Mouse (Mus musculus) c-Kit-positive CD71-negative TER-119-negative erythroid progenitor cells, embryonic 14.5 days (primary cell): ENCODE data around the gene Ankrd34b.
A peak's percentile ranks its signal among the peaks of the same experiment; 100 is the strongest.

Experiments
- DNase-seq: peaks from one replicate; pipeline ENCODE4 v3.0.0-alpha.2; 2013; ENCODE audit warnings: low read depth

Gene Ankrd34b

DNA sequence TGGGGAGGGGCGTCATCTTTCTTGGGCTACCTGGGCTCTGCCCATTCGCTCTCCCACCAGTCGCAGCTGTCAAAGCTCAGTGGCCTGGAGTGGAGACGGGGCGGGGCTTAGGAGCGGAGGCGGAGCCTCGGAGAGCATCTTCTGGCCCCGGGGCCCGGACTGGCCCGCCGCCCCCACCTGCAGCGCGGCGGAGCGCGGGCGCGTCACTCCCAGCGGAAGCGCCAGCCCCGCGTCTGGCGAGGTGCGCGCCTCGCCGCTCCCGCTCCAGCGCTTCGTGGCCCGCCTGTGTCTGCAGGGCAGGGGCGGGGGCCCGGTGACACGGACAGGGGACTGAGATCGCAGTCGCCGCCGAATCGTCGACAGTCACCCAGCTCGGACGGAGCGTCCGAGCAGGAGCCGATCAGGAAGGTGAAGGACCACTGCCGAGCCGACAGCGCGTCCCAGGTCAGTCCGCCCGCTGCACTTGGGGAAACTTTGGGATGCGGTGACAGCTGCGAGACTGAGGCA, at the start of gene Ankrd34b:
Gene Ankrd34b (plus strand): TSS at position 139 of the 507 bp plus-strand sequence.
- peak; percentile 12 for DNase-seq

DNA sequence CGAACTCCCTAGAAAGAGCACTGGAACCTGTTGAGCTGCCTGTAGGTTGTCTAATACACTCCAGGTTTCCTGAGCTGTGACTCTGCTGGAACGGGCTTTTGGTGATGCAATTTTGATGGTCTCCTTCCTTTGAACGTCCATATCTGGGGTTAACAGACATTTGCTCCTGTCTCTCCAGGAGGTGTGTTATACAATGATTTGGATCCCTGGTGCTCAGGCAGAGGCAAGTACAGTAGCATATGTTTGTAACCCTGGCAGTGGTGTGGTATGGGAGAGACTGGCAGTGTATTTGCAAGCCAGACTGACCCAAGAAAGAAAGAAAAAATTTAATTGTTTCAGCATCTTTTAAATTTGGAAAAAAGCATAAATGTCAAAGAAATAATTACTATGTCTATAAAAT, 38.3 kb upstream of the Ankrd34b start:
- DNase-seq = no peak

DNA sequence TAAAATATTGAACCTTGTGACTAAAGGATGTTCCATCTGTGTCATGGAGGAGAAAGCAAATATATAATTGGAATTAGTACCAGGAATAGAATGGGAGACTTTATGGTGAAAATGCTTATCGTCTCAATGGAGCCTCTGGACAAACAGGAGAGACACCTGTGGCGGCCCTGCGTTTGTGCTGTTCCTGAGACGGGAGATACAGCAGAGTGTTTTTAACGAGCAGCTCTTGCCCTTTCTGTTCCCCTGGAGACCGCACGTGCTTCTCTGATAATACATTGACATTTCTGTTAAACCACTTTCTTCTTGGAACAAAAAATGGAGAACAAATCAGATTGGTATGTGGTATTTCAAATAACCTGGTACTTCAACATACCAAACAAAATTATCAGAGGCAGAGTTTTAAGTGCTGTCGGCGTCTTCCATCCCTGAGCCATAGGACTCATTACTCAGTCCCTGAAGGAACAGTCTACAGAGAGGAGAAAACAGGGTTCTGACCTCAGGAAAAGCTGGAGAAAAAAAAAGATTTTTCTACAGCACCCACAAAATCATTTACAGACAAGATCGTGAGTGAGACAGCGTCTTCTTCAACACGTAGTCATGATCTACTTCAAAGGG, 32.5 kb upstream of the Ankrd34b start:
- DNase-seq = no peak

DNA sequence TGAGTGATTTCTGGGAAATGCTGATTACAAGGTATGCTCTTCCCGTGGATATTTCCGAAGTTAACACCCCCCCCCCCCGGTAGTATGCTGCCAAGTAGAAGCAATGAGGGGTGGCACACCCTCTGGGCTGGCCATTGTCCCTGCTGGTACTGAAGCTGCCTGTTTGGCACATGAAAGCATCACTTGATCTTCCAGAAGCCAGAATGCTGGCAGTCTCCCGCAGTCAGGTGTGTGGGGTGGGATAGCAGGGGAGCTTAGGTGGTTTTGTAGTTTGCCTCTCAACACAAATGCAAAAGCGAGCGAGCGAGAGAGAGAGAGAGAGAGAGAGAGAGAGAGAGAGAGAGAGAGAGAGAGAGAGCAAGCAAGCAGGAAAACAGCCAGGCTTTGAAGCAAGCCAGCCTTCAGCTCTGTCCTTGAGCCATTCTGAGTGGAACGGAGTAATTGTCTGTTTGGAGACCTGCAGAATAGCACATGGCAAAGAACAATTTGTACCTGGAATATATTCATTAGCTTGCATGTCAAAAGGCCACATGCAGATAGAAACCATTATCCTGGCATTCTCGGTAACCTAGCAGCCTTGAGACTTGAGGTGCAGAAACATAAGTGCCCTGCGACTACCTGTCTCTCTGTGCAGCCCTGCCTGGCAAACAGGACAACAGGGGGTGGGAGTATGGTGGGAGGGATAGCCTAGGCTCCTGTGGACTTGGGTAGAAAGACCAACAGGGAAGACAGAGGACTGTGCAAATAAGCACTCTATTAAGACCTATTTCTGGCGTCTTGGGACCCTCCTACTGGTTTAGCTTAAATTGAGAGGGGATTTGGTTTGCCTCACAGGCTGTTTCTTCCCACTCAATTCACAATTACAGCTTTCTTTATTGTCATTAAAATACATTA, 27.0 kb upstream of the Ankrd34b start:
- DNase-seq = no peak

DNA sequence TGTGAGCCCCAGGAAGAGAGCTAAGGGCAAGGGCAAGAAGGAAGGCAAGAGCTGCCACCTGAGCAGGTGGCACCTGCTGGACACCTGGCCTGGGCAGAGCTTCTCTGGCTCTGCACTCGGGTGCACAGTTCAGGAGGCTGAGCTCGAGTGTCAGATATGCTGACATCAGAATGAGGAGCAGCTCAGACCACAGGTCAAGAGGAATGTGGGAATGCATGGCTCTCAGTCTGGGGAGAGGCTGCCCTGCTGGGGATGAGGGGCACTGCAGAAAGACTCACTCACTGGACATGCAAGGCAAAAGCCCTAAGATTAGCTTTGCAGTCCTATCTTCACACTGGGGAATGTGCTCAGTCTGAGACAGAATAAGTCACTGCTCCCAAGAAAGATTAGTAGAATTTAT, 23.6 kb upstream of the Ankrd34b start:
- DNase-seq = no peak

DNA sequence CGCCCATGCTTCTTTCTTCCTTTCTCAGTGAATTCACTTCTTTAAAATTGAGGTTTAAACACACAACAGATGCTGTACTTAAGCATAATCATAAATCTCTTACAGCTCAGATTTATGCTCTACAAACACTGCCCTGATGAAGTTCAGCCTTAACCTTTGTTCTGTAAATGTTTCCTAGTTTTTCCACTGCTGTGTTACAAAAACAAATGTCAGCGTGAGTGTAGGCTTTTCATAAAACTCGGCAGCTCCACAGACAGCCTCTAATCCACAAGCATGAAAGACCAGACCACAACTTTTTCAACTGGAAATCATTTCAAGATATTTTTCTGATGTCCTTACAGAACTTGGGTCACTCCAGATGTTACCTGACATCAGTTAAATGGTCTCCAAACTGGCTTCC, 22.2 kb upstream of the Ankrd34b start:
- DNase-seq = no peak

DNA sequence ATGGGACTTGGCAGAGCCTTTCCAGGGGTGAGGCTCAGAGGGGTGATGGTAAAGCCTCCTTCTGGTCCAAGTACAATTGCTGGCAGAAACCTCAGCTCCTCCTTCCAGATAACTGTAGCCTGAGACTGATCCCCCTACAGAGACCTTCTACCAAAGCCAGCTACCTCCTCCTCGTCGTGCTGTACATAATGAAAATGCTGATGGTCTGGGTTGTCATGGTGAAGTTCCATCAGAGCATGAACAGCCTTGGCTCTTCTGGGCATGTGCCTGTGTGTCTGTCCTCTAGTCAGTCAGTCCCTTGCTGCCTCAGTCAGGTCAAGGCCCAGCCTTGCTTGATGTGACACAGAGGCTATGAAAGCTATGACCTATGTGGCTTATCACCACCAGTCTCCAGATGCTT, 15.2 kb upstream of the Ankrd34b start:
- DNase-seq = no peak

DNA sequence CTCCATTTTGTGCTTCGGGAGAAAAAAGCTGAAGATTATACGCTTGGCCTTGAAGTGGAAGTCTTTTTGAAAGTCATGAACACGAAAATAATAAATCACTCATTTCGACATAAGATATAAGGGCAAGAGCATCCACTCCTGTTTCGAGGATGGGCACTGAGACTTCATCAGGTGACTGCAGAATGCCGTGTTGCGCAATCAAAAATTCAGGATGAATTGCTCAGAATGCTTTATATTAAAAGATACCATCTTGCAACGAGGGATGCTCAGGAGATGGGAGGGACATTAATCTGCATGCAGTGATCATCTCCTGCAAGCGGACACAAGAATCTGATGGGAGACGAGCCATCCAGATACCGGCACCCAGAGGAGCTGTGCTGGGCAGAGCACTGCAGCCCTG, 6.1 kb upstream of the Ankrd34b start:
- no peak for DNase-seq

DNA sequence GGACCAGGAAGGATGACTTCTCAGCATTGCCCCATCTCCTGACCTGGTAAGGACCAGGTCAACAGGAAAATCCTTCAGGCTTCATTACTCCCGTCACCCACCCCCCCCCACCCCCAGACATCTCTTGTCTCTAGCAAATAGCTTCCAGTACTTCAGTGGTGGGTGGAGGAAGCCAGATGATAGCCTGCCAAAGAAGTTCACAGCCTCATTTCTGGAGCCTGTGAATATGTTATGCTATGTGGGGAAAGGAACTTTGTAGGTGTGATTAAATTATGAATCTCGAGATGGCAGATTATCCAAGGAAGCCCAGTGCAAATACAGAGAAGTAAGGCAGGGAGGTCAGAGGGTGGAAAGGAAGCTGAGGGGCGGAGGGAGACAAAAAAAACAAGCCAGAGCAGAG, 2.0 kb upstream of the Ankrd34b start:
- DNase-seq = no peak

DNA sequence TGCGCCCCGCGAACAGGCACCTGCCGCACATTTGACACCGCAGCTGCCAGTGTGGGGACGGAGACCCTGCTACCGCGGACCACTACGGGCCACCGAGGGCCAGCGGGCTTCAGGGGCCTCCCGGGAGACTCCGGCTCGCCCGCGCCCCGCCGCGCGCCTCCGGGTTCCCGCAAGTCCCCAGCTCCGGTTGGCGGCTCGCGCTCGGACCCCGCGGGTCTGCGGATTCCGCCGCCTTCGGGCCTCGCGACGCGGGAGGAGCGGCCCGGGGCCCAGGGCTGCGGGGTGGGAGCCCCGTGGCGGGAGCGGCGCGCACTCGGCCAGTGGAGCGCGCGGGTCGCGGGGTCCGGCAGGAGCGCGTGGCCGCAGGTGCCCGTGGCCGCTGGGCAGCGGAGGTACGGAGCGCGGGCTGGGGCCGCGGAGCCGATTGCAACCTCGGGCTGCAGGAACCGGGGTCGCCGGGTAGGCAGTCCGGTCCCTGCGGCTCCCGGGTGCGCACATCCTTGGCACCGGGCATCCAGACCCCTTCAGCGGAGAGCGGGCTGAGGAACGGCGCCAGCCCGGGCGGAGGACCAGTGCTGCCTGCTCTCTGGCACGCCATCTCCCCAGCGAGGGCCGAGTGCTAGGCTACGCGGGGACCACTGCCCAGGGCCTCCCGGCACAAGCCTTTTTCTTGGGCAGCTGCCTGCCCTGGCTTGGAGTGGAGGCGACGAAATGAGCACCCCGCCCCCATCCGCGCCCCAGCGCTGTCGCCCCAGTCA, 777 bp downstream of the Ankrd34b start:
- no peak for DNase-seq

DNA sequence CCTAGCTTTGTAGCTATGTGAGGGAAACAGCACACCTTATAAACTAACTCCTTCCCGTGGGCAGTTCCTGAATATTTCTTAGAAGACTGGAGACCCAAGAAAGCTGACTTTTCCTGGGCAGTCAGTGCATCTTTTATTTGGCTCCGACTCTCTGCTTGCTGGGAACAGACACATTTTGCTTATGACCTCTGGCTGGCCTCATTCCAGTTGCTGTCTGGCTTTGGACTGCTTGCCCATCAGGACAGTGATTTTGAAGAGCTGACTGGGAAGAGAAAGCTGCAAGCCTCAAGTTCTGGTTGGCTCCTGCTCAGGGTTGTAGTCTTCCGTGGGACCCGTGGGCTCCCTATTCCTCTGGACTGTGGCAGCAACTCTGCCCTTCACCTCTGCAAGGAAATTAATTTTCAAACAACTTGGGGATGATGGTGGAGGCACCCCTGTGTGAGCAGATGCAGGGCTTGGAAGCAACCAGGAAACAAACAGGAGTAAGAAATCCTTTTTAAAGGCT, 1.7 kb downstream of the Ankrd34b start:
- no peak for DNase-seq

DNA sequence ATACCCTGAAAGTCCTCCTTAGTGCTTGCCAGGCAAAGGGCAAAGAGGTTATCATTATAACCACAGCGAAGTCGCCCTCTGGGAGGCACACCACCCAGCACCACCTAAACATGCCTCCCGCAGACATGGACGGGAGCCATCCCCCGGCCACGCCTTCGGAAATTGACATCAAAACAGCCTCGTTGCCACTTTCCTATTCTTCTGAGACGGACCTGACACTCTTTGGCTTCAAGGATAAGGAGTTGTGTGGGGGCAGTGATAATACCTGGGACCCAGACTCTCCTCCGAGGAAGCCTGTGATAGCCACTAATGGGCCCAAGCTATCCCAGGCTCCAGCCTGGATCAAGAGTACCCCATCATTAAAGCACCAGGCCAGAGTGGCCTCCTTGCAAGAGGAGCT, 13.0 kb downstream of the Ankrd34b start:
- DNase-seq = no peak

DNA sequence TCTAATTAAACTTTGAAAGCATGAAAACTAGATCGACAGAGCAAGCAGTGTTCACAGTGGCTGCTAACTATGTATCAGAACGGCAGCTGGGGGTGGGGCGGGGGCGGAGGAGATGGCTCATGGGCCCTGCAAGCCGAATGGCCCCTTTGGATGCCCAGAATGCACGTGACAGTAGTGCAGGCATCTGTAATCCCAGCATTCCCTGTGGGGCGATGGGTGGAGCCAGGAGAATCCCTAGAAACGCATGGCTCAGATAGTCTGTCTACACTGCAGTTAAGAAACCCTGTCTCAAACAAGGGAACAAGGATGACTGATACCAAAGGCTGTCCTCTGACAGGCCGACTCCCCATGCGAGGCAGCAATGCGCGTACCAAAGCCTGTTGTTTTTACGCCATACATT, 14.6 kb downstream of the Ankrd34b start:
- DNase-seq = no peak

DNA sequence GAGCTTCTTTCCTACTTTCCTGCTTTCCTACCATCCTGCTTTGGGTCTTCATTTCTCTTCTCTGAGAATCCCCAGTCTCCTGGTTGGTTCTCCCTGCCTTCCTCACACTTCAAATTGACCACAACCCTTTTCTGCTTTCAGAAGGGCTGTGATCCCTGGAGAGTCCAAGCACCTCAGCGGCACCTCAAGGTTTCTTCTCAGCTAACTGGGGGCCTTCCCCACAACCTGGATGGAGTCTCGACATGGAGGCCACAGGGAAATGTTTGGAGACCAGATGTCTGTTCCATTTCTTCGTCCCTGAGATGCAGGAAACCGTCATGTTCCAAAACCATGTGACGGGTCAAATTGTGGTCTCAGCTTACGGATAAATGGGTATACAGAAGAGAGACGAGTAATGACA, 21.2 kb downstream of the Ankrd34b start:
- no peak for DNase-seq

DNA sequence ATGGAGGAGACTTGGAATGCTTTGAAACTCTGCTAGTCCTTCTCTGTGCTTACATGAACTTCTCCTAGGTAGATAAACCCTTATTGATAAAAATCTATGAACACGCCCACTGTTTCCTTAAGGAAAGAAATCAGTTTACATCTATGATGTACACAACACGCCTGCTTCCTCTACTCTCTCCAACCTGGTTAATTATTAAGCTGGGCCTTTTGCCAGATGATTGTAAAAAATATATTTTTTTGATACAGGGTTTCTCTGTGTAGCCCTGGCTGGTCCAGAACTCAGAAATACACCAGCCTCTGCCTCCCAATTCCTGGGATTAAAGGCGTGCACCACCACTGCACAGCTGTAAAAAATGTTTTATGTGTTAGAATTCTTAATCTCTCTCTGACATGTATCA, 39.0 kb downstream of the Ankrd34b start:
- no peak for DNase-seq

DNA sequence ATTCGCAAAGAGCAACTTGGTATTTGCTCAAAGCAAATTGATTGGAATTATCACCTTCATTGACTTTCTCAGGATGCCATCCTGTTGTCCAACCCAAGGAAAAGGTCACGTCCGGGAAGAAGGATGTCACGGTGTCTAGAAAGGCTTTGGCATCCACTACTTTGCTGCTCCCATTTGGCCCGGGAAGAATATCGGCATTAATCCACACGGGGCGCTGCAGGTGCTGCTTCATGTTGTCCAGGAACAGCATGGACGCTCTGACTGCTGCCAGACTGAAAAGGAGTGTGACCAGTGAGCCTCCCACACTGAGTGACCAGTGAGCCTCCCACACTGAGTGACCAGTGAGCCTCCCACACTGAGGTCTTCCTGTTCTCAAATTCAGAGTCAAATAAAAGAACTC, 42.2 kb downstream of the Ankrd34b start:
- DNase-seq = no peak

DNA sequence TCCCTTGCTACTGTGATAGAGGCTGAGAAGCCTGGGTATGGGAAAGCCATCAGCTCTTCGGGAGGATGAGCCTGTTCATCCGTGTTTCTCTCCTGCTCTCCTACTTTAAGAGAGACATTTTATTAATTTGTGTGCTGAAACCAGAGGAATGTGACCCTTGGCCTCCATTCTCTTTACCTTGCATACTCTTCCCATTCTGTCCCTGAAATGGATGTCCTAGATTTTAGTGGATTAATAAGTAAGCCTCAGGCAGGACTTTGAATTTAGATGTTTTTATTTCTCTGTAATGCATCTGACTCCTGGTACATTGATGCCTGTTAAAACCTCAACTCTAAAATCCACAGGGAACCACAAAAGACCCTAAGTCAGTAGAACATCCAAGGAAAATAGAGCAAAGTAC, 43.7 kb downstream of the Ankrd34b start:
- no peak for DNase-seq

DNA sequence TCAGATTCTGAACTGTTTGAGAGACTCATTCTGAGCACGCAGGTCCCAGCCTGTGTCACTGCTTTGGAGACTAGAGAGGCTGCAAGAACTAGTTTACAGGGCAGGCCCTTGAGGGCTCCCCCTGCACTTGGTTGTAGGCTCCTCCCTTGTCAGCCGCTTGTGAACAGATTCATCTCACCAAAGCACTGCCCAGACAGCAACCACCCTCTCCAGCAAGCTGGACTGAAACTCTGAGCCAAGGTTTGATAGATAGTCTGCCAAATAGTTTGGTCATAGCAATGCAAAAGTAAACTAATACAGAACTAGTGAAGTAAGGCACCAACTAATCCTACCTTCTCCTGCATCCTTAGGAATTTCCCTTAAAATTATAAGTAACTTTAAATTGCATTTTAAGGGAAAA, 44.5 kb downstream of the Ankrd34b start:
- DNase-seq = no peak

DNA sequence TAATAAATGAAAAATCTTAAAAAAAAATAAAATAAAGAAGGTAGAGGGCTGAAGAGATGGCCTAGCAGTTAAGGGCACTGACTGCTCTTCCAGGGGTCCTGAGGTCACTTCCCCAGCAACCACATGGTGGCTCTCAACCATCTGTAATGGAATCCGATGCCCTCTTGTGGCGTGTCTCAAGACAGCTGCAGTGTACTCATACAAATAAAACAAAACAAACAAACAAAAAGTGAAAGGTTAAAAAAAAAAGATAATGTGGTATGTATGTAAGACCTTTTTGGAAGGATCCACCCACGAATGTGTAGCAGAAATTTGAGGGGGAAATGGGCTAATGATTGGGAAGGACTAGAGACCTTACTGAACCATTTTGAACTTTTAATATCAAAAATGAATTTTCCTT, 57.7 kb downstream of the Ankrd34b start:
- peak; percentile 35 for DNase-seq

DNA sequence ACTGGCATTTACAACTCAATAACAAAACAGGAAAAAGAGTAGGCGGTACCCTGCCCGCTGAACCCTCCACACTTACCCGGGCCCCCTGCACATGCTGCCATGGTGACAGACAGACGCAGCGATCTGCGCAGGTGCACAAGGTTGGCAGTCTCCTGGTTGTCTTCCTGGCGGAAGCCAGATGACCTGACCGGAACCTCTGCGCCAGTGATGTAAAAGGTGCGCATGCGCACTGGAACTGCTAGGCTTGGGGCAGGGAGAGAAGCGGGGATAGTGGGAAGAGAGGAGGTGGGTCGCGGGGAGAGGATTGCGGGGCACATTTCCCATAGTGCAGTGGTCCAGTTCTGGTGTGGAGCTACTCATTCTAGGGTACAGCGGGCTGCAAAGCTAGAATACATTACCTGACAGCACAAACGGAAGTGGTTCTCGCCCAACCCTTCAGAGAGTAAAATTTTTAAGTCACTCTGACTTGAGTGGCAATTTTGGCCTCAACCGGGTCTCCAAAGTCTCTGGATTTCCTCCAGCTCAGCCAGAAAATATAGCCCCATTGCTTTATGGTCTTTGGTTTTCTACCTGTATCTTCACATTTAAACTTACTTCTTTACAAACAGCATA, 58.3 kb downstream of the Ankrd34b start, which contains the start of gene Fam151b:
Gene Fam151b (minus strand): TSS at position 164 of the 612 bp plus-strand sequence.
- DNase-seq = peak; percentile 85

DNA sequence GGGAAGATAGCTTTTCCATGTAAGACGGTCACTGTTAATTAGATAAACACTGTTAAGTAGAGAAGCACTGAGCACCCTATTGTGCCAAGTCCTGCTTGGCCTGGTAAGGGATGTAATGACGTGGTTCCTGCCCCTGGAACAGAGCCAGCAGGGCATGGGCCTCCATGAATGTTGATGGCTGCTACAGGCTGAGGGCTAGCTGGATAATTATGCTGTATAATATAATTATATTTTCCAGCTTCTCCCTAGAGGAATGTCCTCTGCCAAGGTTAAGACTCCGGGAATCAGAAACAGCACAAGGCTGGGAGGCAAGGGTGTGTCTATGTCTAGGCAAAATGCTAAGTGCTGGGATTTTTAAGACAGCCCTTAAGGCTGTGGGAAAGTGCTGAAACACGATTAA, 65.1 kb downstream of the Ankrd34b start:
- no peak for DNase-seq
